ENCODE assay signal across 27 mouse cellular contexts in the genomic region with DNA sequence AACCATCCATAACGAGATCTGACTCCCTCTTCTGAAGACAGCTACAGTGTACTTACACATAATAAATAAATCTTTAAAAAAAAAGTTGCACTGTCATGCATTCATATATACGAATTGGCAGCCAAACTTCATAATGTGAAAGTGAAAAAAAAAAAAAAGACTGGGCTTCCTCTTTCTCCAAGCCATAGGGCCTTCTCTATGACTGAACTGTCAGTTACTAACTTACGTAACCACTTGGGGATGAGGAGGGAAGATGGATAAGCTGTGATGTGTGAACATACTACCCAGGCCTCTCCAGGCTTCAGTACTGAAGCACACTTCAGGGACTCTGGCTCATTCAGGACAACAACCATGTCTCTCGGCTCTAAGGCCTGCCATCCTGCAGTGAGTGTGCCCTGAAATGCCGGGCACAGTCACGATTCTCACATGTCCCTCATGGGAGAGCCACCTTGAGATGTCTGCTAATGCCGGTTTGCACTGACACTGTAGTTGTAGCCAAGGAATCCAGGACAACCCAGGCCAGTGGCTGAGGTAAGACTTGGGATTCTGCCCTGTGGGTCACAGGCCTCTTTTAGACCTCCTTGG. TPM values are rescaled to one million over a fixed set of nuclear protein-coding genes. Genes with fewer than 3 reads are reported as not detected.
DNase-seq lines count a peak whose midpoint lies in the region; ATAC-seq and TF ChIP-seq lines count a peak whose summit lies in the region.
"Had no signal": no experiment of that assay in that cellular context is flagged by ENCODE, and none has a peak within 500 bp of the region (broad histone marks: within the 10 kb centered on the region; RNA-seq: fewer than 3 reads in every experiment).

No protein-coding gene starts in this region.

- no peak overlapping the region for H3K4me2 ChIP-seq in lung, postnatal 0 days (replicated peaks; ENCODE audit: low read depth, low read length)
- H3K4me2 ChIP-seq: forebrain, embryonic 15.5 days; heart, embryonic 15.5 days; hindbrain, embryonic 13.5 days; kidney, embryonic 15.5 days; limb, embryonic 13.5 days; liver, embryonic 12.5 days; midbrain, embryonic 12.5 days; neural tube, embryonic 12.5 days had no signal

- WGBS in heart, embryonic 10.5 days, result 88% methylated on average over 7 of the region's 7 CpGs
- WGBS in lung, postnatal 0 days, result 74% methylated on average over 7 of the region's 7 CpGs

- TF ChIP-seq CTCF in lung, postnatal 0 days (IDR thresholded peaks at IDR 0.05), result no peak

- H3K4me1 ChIP-seq in heart, embryonic 10.5 days, result peaks cover 4% of the 10 kb centered on the region; the same call in 1 of the 2 replicates
- H3K4me1 ChIP-seq in lung, postnatal 0 days (ENCODE audit: insufficient read depth, low read depth, low read length), result no peaks in the 10 kb centered on the region
- H3K4me1 ChIP-seq: embryonic facial prominence, embryonic 10.5 days; forebrain, embryonic 15.5 days; hindbrain, embryonic 13.5 days; limb, embryonic 13.5 days; liver, embryonic 12.5 days; midbrain, embryonic 12.5 days; neural tube, embryonic 12.5 days had no signal

- H3K9me3 ChIP-seq in heart, embryonic 10.5 days, result no peaks in the 10 kb centered on the region
- H3K9me3 ChIP-seq in lung, postnatal 0 days (ENCODE audit: low read length), result no peaks in the 10 kb centered on the region
- H3K9me3 ChIP-seq: embryonic facial prominence, embryonic 10.5 days; forebrain, embryonic 15.5 days; G1E; heart, embryonic 15.5 days; hindbrain, embryonic 13.5 days; kidney, embryonic 15.5 days; limb, embryonic 13.5 days; liver, embryonic 12.5 days; midbrain, embryonic 12.5 days; neural tube, embryonic 12.5 days had no signal

- no peak; the same call in 1 of the 2 replicates for ATAC-seq in lung, postnatal 0 days
- ATAC-seq in monocyte, adult 5-6 weeks (replicated peaks; ENCODE audit: insufficient number of reproducible peaks, low FRiP score, low TSS enrichment, poor library complexity, severe bottlenecking), result 0 out of 2 replicates have a peak, but pooled peaks have one; percentile 28
- ATAC-seq in frontal cortex, adult (ENCODE audit: low TSS enrichment), result no peak
- ATAC-seq: forebrain, embryonic 15.5 days; liver, embryonic 12.5 days had no signal

- DNase-seq in heart, adult 11 months, result peak; percentile 91
- DNase-seq in heart, embryonic 10.5 days (ENCODE audit: low spot score), result no peak
- DNase-seq in lung, postnatal 0 days (ENCODE audit: low spot score), result peak; percentile 31
- DNase-seq in lung, postnatal 4 days, result no peak
- peak; percentile 29 to 41 for DNase-seq in heart, postnatal 14 days
- no peak for DNase-seq in adrenal gland, adult (ENCODE audit: inconsistent age in 2 of 2, low spot score in 1 of 2)
- DNase-seq: adrenal gland, postnatal 36 days; cerebellum, adult 9-11 months; gastrocnemius, postnatal 25 days; kidney, adult 11 months; kidney, postnatal 4 days; lung, adult 18-20 months; retina, postnatal 1 day; right cerebral cortex, postnatal 25 days; thymus, postnatal 25 days had no signal

- peaks cover 17% of the 10 kb centered on the region for H3K36me3 ChIP-seq in heart, embryonic 10.5 days
- H3K36me3 ChIP-seq in lung, postnatal 0 days (ENCODE audit: insufficient read depth, low read length), result no peaks in the 10 kb centered on the region
- H3K36me3 ChIP-seq: embryonic facial prominence, embryonic 10.5 days; forebrain, embryonic 15.5 days; G1E; heart, embryonic 15.5 days; kidney, embryonic 15.5 days; limb, embryonic 13.5 days; liver, embryonic 12.5 days; midbrain, embryonic 12.5 days; neural tube, embryonic 12.5 days had no signal

- intact Hi-C loops in heart, postnatal 14 days (cut with DNase I), result no loop called here

- no peaks in the 10 kb centered on the region for H3K27me3 ChIP-seq in heart, embryonic 10.5 days (ENCODE audit: insufficient read depth, poor library complexity, severe bottlenecking)
- no peaks in the 10 kb centered on the region for H3K27me3 ChIP-seq in lung, postnatal 0 days (replicated peaks; ENCODE audit: insufficient read depth, low read length)
- H3K27me3 ChIP-seq: forebrain, embryonic 15.5 days; heart, embryonic 15.5 days; hindbrain, embryonic 13.5 days; kidney, embryonic 15.5 days; limb, embryonic 13.5 days; liver, embryonic 12.5 days; midbrain, embryonic 12.5 days; neural tube, embryonic 12.5 days had no signal

- no peak overlapping the region for H3K9ac ChIP-seq in lung, postnatal 0 days (replicated peaks; ENCODE audit: low read depth)
- H3K9ac ChIP-seq: forebrain, embryonic 15.5 days; heart, embryonic 15.5 days; hindbrain, embryonic 13.5 days; kidney, embryonic 15.5 days; limb, embryonic 13.5 days; liver, embryonic 12.5 days; midbrain, embryonic 12.5 days; neural tube, embryonic 12.5 days had no signal

- no peak for TF ChIP-seq EP300 in lung, postnatal 0 days (IDR thresholded peaks at IDR 0.05)

- H3K4me3 ChIP-seq in heart, embryonic 10.5 days, result no peak overlapping the region
- no peak overlapping the region for H3K4me3 ChIP-seq in lung, postnatal 0 days (ENCODE audit: low read depth, low read length)
- H3K4me3 ChIP-seq: embryonic facial prominence, embryonic 10.5 days; forebrain, embryonic 15.5 days; heart, embryonic 15.5 days; hindbrain, embryonic 13.5 days; kidney, embryonic 15.5 days; limb, embryonic 13.5 days; liver, embryonic 12.5 days; midbrain, embryonic 12.5 days; neural tube, embryonic 12.5 days had no signal

- H3K27ac ChIP-seq in heart, embryonic 10.5 days, result no peak overlapping the region
- H3K27ac ChIP-seq in lung, postnatal 0 days (ENCODE audit: low read length), result no peak overlapping the region
- H3K27ac ChIP-seq: embryonic facial prominence, embryonic 10.5 days; forebrain, embryonic 15.5 days; heart, embryonic 15.5 days; hindbrain, embryonic 13.5 days; kidney, embryonic 15.5 days; limb, embryonic 13.5 days; liver, embryonic 12.5 days; midbrain, embryonic 12.5 days; neural tube, embryonic 12.5 days had no signal

RNA-seq across cellular contexts. Expression of a gene that starts 34.6 kb away (rescaled TPM):
- 0.30 and 0.34 TPM in 2 replicates for polyA plus RNA-seq in heart, embryonic 10.5 days (2016; fragmentation: Nextera tagmentation; extraction: Ambion mirVana)
- polyA plus RNA-seq in lung, postnatal 0 days (2015; fragmentation: Nextera tagmentation; extraction: Ambion mirVana), result 0.80 and 1.5 TPM in 2 replicates
- total RNA-seq in heart, postnatal 14 days (2021), result under 1 TPM; 0.49 to 0.84 TPM
- total RNA-seq in monocyte, adult 5-6 weeks (2017), result 0.19 to 0.21 TPM in 2 of 3 replicates, not detected in the other
- polyA plus RNA-seq: G1E had no signal

RNA-seq across cellular contexts. Expression of a gene that starts 34.8 kb away (rescaled TPM):
- 0.32 and 0.69 TPM in 2 replicates for polyA plus RNA-seq in heart, embryonic 10.5 days (2016; fragmentation: Nextera tagmentation; extraction: Ambion mirVana)
- 0.11 and 0.31 TPM in 2 replicates for polyA plus RNA-seq in lung, postnatal 0 days (2015; fragmentation: Nextera tagmentation; extraction: Ambion mirVana)
- 1 to 10 TPM in 1 of 2 experiments, under 1 TPM in 1; 0.74 to 1.0 TPM for total RNA-seq in heart, postnatal 14 days (2021)
- 0.32 to 0.39 TPM in 2 of 3 replicates, not detected in the other for total RNA-seq in monocyte, adult 5-6 weeks (2017)
- polyA plus RNA-seq: G1E had no signal

Comparison
In these comparisons a context has a peak if more than half of its experiments do, and no peak if none do; other contexts are left out.
1. DNase-seq: peak in heart, adult 11 months (single experiment), lung, postnatal 0 days (single experiment) and heart, postnatal 14 days (2 of 2); none in heart, embryonic 10.5 days (single experiment), lung, postnatal 4 days (0 of 2) and adrenal gland, adult (0 of 2).